Mouse (Mus musculus) lung, adult 2 months (tissue): ENCODE results near the gene Mgat5.

Experiments
- CTCF ChIP-seq: fragments of 200-500 bp; IDR thresholded peaks from 2 replicates; pipeline ENCODE4 v1.5.1; 2011; ENCODE audit warnings: mild to moderate bottlenecking, low read length, control low read depth; ENCODE audit not compliant: insufficient read depth
- POLR2A ChIP-seq: fragments of 200-500 bp; IDR thresholded peaks from 2 replicates; pipeline ENCODE4 v1.6.1; 2011; ENCODE audit warnings: low read depth, mild to moderate bottlenecking, control low read depth, low read length, borderline replicate concordance; ENCODE audit errors: extremely low read depth

GRCm38 (mm10) chr1:127467238-127467637 lies 262.4 kb downstream of the Mgat5 start:
- TF ChIP-seq CTCF = no peak
- no peak for TF ChIP-seq POLR2A
